Mouse (Mus musculus) ovary, adult 18-20 months (tissue): ENCODE measurements at regions not wholly inside any gene's neighbourhood (a gene's known extent, or its start where the extent isn't known, plus 50 kb on each side); places are given as distances from the start of the nearest gene placed in this dataset.
A peak's percentile ranks its signal among the peaks of the same experiment; 100 is the strongest.

Source experiments
- DNase-seq: peaks from one replicate; pipeline ENCODE4 v3.0.0; 2022; ENCODE audit warnings: low spot score, mixed read lengths

- no peak for DNase-seq
These were observed 148.4 kb upstream of the Nfe2l3 start for GRCm38 (mm10) chr6:51283916-51284706.

GRCm38 (mm10) chr6:51284881-51285280 is 147.6 kb upstream of the Nfe2l3 start:
- no peak for DNase-seq

GRCm38 (mm10) chr6:51286836-51287235 is 145.6 kb upstream of the Nfe2l3 start:
- no peak for DNase-seq

- no peak for DNase-seq
These were observed 145.1 kb upstream of the Nfe2l3 start for GRCm38 (mm10) chr6:51287383-51287782.

GRCm38 (mm10) chr6:51287807-51288206 is 144.7 kb upstream of the Nfe2l3 start:
- no peak for DNase-seq

GRCm38 (mm10) chr6:51288306-51289066 is 144.0 kb upstream of the Nfe2l3 start:
- DNase-seq, result no peak

GRCm38 (mm10) chr6:51289067-51289725 is 143.3 kb upstream of the Nfe2l3 start:
- no peak for DNase-seq

- peak; percentile 71 for DNase-seq
These were observed 131.6 kb upstream of the Nfe2l3 start for GRCm38 (mm10) chr6:51300694-51301417.

- no peak for DNase-seq
These were observed 130.6 kb upstream of the Nfe2l3 start for GRCm38 (mm10) chr6:51301831-51302230.

- no peak for DNase-seq
These were observed 130.2 kb upstream of the Nfe2l3 start for GRCm38 (mm10) chr6:51302240-51302639.

- peak; percentile 33 for DNase-seq
These were observed 114.1 kb upstream of the Nfe2l3 start for GRCm38 (mm10) chr6:51318341-51318740.

- DNase-seq, result no peak
These were observed 112.5 kb upstream of the Nfe2l3 start for GRCm38 (mm10) chr6:51320019-51320418.

GRCm38 (mm10) chr6:51320676-51321419 is 111.6 kb upstream of the Nfe2l3 start:
- DNase-seq, result peak; percentile 24

- DNase-seq, result no peak
These were observed 106.2 kb upstream of the Nfe2l3 start for GRCm38 (mm10) chr6:51326103-51326829.

GRCm38 (mm10) chr6:51329070-51329995 is 103.1 kb upstream of the Nfe2l3 start:
- DNase-seq, result no peak

- no peak for DNase-seq
These were observed 102.3 kb upstream of the Nfe2l3 start for GRCm38 (mm10) chr6:51330069-51330706.

GRCm38 (mm10) chr6:51332841-51333240 is 99.6 kb upstream of the Nfe2l3 start:
- peak; percentile 29 for DNase-seq

GRCm38 (mm10) chr6:51333722-51334360 is 98.6 kb upstream of the Nfe2l3 start:
- DNase-seq, result no peak
